Mouse (Mus musculus) mouse trophoblast stem cell (cell line): ENCODE measurements around the gene Chrna5.

Source experiments
- in situ Hi-C, 2 experiments: fragments of 300-500 bp; cut with MseI, MboI; formaldehyde crosslinking; loops; 2 replicates in 1 of 2; 3 replicates in 1 of 2; pipeline ENCODE4 v1.15.1; 2025

The Chrna5 gene

DNA sequence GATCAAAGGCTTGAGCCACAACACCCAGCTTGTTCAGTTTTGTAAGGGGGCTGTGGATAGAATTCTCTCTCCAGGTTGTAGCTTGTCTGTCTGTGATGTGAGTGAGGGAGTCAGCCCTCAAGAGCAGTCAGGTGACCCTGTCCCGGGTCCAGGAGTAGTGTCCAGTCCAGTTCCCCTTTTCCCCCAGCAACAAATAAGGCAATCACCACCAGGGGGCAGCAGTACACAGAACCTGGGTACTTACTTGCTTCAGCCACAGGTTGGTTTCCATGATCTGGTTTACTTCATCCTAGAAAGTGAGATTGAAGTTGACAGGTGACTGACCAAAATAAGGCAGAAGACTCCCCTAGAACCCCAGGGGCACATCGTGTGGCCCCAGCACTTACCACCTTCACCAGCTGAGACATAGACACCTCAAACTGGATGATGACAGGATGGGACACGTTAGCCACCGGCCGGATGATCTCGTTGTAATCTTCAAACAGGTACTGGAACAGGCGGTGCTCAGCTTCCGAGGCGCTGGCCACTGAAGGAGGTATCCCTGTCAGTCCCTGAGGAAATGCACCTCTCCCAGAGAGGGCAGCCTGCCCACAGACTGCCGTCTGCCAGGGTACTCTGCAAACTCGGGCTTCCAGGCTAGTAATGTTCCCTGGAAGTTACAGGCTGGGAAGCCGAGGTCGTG, 43.4 kb downstream of the Chrna5 start:
- in situ Hi-C loops, result loop anchor here in 1 of 2 experiments (10.0 kb wide), 1 partner anchor 81 kb away; no protein-coding TSS in a partner anchor

DNA sequence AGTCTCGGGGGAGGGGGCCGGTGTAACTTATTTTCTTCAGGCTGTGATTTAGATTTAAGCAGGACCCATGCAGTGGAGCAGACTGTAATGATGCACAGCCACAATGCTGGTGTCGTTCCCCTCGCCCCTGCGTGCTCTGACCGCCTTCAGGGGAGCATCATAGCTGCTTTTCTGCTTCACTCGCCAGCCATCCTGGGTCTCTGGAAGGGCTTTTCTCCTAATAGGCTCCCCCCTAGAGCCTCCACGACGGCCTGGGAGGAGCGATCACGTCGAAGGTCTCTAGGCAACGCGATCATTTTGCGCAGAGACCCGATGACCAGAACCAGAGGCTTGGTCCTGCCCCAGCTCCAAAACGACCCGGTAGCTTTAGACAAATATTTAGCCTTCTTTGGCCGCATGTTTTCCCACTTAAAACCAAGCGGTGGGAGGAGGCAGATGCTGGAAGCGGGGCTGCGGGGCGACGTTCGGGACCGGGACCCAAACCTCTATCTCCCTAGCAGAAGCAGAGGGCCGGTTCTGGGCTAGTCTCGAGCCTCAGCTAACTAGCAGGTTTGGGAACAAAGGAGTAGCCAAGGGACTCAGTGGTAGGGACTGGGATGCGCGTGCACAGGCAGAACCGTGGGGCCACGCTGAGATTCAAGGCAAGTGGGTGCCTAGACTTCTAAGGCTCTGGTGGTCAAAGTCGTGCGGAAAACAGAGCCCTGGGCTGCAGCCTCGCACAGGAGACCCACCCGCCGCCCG, 45.0 kb downstream of the Chrna5 start:
- in situ Hi-C loops, result loop anchor here in 1 of 2 experiments (10.0 kb wide), 1 partner anchor 79 kb away; no protein-coding TSS in a partner anchor

DNA sequence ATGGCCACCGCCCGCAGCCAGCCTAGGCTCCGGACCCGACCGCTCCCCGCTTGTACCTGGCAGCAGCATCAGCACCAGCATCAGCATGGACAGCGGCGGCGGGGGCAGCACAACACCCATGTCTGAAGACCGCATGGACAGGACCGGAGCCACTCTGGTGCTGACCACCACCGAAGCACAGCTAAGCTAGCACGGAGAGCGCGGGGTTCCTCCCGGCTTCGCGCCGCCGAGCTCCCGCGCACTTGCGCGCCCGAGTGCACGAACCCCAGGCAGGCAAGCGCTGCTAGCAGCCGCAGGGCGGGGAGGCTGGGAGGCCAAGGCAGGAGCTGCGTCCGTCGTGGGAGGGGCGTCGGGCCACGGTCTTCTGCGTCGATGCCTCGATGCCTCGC, 45.6 kb downstream of the Chrna5 start, which contains the start of gene Chrna3:
Gene Chrna3 (minus strand): TSS at position 288 of the 389 bp plus-strand sequence.
- in situ Hi-C loops, result loop anchor here in 1 of 2 experiments (10.0 kb wide), 1 partner anchor 79 kb away; no protein-coding TSS in a partner anchor

DNA sequence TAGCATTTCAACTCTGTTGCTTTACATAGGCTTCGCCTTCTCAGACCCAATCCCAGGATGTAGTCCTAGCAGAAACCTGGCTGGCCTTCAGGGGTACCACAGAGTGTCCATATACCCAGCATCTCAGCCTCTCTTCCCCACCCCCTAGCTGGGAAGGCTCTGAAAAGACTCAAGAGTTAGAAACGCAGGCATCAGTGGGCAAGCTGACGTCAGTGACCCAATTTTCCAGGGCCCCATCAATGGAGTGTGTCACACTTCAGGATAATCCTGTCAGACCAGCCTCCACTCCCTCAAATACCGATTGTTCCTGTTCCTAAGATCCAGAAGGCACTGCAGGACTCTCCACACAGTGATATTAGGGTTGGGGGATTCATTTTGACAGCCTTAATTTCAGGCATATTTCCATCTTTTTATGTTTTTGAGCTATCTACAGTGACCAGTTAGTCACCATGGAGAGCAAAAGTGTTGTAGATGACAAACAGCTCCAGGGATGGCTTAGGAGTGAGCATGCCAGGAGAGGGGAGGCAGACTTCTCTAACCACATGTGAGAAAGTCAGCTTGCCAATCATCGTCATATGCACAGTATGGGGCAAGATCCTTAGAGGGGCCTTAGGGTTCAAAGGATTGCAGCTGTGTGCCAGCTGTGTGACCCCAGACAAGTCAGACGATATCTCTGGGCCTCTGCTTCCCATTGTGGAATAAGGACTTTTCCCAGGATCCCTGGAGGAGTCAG, 50.9 kb downstream of the Chrna5 start:
- in situ Hi-C loops, result no loop called here

DNA sequence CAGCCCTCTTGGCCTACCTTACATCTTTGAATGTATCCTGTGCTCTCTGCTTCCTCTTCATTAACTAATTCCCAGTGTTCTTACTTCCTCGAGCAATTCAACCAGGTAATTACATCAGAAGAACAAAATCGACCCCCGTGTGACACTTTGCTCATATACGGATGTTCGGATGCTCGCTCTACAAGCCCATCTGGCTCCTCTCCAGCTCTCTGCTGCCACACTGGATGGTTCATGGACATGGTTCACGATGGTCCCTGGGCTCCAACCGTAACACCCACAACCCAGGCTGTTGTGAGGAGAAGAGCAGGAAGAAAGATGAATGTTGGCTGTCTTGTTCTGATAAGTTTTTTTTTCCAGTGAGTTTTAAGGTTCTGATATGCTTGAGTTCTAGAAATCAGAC, 58.3 kb downstream of the Chrna5 start:
- in situ Hi-C loops, result no loop called here

DNA sequence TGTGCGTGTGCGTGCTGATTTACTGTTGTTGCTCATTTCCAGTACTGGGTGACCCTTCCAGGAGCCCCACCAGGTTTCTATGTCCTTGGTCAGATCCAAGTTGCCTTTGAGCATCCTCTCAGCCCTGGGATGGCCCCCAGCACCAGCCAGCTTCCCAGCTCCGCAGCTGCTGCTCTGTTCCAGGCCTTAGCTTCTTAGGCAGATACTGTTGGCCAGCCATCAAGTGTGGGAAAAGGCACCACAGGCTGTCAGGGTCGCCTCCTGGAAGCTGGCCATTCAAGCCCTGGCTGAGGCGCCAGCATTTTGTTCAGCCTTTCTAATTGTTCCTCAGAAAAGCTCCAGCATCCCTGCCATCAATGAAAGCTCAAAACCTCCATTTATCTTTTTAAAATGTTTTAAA, 59.3 kb downstream of the Chrna5 start:
- in situ Hi-C loops, result no loop called here

DNA sequence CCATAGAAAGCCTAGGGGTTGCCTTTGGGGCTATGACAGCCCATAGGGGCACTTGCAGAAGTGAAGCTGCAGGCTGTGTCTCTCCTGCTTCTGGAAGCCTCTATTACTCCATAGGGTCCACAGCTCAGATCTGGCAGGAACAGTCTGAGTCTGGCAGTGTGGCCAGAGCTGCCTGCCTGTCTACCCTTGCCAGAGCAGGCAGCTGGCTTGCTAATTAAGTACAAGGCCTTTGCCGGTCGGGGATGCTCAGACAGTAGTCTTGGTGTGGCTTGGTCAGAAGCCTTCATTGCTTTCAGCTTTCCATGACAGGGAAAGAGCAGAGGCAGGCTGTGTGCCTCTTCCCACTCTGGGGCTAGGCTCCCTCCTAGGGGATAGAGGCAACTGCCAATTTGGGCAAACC, 60.7 kb downstream of the Chrna5 start:
- in situ Hi-C loops, result no loop called here

DNA sequence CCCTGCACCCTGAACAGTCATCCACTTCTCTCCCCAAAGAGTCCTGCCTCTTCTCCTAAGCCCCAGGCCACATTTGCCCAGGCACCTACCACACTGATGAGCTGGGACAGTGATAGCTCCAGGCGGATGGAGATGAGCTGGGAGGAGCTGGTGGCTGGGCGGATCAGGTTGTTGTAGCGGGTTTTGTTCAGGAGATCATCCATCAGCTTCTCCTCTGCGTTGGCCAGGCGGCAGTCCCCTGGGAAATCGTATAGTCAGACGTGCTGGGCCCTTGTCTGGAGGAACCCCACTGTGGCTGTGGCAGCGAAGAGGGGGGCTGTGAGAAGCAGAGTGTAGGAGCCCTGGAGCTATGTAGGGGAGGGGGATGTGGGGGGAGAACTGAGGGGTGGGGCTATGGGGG, 63.0 kb downstream of the Chrna5 start:
- in situ Hi-C loops, result no loop called here

DNA sequence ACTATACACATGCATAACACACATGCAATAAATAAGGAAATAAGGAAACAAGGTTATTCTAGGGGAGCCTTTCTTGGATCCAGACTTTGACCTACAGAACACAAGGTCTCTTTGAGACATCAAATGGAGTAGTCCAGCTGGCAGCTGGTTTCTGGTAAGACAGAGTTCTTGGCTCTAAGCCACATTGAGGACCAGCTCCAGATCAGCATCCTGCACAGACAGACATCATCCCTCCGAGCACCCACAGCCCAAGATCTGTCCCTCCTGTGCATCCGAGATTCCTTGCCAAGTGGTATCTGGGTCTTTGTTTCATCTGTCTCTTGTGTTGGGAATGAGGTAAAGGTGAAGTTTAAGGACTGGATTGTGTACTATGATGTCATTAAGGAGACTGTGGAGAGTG, 64.3 kb downstream of the Chrna5 start:
- in situ Hi-C loops, result loop anchor here (5.0 kb wide), 2 partner anchors 57 to 62 kb away; no protein-coding TSS in a partner anchor

DNA sequence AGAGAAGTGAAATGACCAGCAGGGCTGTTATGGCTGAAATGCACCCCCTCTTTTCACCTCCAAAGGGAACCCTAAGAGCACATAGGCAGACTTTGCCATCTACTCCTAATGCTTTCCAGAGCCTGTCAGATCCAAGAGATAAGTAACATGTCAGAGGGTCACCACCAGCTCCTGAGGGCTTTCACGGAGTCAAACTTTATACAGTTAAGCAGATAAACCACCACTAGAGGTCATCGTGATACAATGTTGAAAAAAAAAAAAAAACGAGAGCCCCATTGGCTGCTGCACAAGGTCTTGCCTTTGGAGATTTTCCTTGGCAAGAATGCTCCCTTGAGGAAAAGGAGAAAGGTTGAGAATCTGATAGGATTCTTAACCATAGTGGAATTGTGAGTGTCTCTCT, 66.1 kb downstream of the Chrna5 start:
- in situ Hi-C loops, result loop anchor here (5.0 kb wide), 2 partner anchors 56 to 61 kb away; no protein-coding TSS in a partner anchor

DNA sequence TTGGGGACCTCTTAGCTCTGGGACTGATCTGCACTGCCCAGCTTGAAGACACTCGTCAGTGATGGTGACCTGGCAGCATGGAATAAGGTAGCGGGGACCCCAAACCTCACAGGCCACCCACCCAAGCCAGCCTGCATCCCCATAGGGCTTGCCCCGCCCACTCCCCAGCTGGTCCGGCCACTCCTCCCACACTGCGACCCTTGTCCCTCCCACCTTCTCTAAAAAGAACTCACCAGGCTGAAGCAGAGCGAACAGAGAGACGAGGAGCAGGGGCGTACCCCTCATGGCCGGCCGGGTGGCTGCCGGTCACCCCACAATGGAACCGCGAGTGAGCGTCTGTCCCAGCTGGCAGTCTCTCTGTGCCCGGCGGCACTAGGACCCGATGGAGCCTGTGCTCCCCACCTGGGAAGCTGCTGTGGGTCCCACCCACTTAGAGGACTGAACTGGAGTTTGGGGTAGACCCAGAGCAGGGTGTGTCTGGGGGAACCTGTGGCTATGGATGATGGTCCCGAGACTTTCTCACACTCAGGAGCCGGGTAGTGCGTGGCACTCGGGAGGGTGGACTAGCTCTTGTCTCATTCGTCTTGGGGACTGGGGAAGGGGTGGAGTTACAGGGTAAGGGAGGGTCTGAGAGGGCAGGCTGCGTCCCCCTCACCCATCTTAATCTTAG, 67.7 kb downstream of the Chrna5 start, which contains the start of gene Chrnb4:
Gene Chrnb4 (minus strand): TSS at position 569 of the 670 bp plus-strand sequence.
- in situ Hi-C loops, result loop anchor here (5.0 kb wide), 2 partner anchors 54 to 59 kb away; no protein-coding TSS in a partner anchor

DNA sequence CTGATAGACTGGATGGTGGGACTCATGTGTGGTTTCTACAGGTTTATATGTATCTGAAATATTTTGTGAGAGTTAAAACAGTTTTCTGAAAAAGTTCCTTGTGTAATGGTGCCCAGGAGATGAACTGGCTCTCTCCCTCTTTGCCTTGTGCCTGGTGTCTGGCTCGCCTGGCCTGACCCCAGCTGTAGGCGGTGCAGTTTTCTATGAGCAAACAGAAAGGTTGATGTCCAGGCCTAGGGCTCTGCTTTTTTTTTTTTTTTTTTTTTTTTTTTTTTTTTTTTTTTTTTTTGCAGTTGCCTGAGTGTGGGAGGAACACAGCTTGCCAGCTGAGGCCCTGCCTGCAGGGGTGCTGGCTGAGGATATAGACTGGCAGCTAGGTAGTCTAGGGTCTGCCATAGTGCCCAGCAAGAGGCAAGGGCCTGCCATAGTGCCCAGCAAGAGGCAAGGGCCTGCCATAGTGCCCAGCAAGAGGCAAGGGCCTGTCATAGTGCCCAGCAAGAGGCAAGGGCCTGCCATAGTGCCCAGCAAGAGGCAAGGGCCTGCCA, 74.8 kb downstream of the Chrna5 start:
- in situ Hi-C loops, result no loop called here
